Mouse (Mus musculus) bone marrow, adult 2 months (tissue): Measurements from ENCODE around the gene Camk2b. TPM values are rescaled to one million over a fixed set of nuclear protein-coding genes. Genes with fewer than 3 reads are reported as not detected.

Experiments used
- H3K27ac ChIP-seq: fragments of 200-500 bp; 2 replicates; pipeline ENCODE4 v1.5.1; 2012; ENCODE audit warnings: low read depth, mild to moderate bottlenecking, control low read depth, inconsistent platforms, low read length; ENCODE audit not compliant: control insufficient read depth, poor library complexity, insufficient read depth
- H3K4me1 ChIP-seq: fragments of 200-500 bp; 2 replicates; pipeline ENCODE4 v1.6.1; 2011; ENCODE audit warnings: low read length; ENCODE audit not compliant: control insufficient read depth, insufficient read depth
- H3K4me3 ChIP-seq: fragments of 200-500 bp; replicated peaks from 2 replicates; pipeline ENCODE3; 2011; ENCODE audit warnings: mild to moderate bottlenecking, low read depth, low read length, control low read depth; ENCODE audit not compliant: control insufficient read depth
- CTCF ChIP-seq: fragments of 200-500 bp; IDR thresholded peaks from 2 replicates; pipeline ENCODE4 v1.5.1; 2011; ENCODE audit warnings: low read length, control low read depth; ENCODE audit not compliant: control insufficient read depth, insufficient read depth
- POLR2A ChIP-seq: fragments of 200-500 bp; IDR thresholded peaks from 2 replicates; pipeline ENCODE4 v1.6.1; 2011; ENCODE audit warnings: low read depth, mild to moderate bottlenecking, control low read depth, low read length, borderline replicate concordance; ENCODE audit not compliant: control insufficient read depth
- WGBS: fragments of 180-500 bp; shearing (Covaris S2); methylation state at CpG from one replicate; pipeline ENCODE4 v1.1.7; 2018; 5-methylcytosine and 5-hydroxymethylcytosine counted together
- polyA plus RNA-seq: library from polyadenylated mRNA; stranded (reverse); fragments of >200 nt; gene quantifications from 2 replicates; pipeline ENCODE4 v1.2.4, GENCODE M21; 2011; ENCODE audit warnings: low replicate concordance; ENCODE audit not compliant: missing spikeins, insufficient read depth, insufficient read length

The Camk2b gene
- polyA plus RNA-seq, 1 experiment, result 5.1 TPM

DNA sequence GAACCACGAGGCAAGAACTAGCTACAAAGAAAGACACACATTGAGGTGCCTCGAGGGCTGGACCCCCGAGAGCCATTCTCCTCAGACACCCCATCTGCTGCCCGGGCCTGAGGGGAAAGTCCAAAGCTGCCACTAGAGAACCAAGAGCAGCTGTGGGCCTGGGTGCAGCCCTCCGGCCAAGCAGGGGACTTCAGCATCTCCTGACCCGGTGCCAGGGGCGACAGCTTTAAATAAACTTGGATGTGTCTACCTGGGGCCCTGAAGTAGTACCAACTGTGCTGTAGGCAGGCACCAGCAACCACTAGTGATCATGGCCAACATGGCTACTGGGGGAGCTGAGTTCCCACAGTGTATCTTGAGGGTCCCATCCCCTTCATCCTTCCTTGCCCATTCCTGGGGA lies 3.1 kb downstream of the Camk2b start:
- WGBS, result 78% methylated on average over 7 of the region's 7 CpGs
- no peak for TF ChIP-seq CTCF
- Histone ChIP-seq H3K27ac (no peak overlapping the region), H3K4me1 (no peaks in the 10 kb centered on the region), H3K4me3 (no peak overlapping the region)

DNA sequence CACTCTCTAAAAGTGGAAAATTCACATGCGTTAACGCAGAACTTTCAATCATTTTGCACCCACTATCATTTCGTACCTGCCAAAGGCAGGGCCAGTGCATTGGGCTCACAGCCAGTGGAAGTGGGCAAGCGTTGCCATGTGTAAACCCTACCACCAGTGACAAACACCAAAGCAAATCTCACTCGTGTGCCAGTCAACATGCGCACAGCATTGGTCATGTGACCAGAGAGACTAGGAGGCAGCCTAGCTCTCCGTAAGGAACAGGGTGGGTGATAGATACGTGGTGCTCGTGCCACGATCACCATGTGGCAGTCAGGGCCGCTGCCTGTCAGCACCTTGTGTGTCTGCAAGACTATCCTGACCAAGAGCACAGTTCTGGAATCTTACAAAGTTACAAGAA lies 3.8 kb downstream of the Camk2b start:
- TF ChIP-seq POLR2A (no peak), CTCF (no peak)

DNA sequence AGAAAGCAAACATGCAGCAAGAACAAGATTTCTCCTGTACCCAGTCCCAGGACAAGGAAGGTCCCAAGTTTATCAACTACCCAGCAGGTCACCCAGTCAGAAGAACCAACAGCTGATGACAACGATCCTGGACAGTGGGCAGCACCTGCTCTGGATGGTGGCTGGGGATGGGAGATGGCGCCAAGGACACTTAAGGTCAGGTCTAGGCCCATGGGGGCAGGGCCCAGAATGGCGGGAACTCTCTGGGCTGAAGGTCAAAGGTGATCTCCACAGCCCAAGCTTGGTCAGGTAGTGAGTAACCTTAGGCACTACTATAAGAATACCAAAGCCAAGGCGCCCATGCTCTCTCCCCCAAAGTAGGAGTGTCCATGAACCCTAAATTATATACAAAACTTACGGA lies 4.3 kb downstream of the Camk2b start:
- TF ChIP-seq POLR2A (no peak), CTCF (no peak)
- Histone ChIP-seq H3K27ac (no peak overlapping the region), H3K4me3 (no peak overlapping the region), H3K4me1 (no peaks in the 10 kb centered on the region)
- 78% methylated on average over 5 of the region's 5 CpGs for whole genome bisulfite sequencing

More for the DNA sequence above, 3.8 kb downstream of the Camk2b start:
- Histone ChIP-seq H3K4me1 (no peaks in the 10 kb centered on the region), H3K27ac (no peak overlapping the region), H3K4me3 (no peak overlapping the region)
- WGBS, result 81% methylated on average over 11 of the region's 11 CpGs

DNA sequence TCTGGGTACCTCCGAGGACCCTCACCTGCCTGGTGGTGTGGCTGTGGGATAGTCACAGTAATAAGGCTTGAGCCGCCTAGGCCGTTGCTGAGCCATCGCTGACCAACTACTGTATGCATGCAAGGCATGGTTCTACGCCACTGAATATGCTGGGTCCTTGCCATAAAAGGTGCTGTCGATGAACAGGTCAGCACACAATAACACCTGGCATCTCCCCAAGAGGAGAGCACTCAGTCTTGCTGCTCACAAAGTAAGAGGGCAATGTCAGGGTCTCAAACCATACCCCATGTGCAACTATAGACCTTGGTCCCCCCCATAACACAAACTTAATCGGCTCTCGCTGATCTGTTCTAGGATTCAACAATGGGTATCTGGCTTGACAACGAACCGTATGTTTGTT lies 7.0 kb downstream of the Camk2b start:
- no peak overlapping the region for H3K27ac ChIP-seq
- TF ChIP-seq POLR2A, result no peak
- no peak for TF ChIP-seq CTCF
- WGBS, result 84% methylated on average over 10 of the region's 10 CpGs
- no peak overlapping the region for H3K4me3 ChIP-seq
- no peaks in the 10 kb centered on the region for H3K4me1 ChIP-seq

DNA sequence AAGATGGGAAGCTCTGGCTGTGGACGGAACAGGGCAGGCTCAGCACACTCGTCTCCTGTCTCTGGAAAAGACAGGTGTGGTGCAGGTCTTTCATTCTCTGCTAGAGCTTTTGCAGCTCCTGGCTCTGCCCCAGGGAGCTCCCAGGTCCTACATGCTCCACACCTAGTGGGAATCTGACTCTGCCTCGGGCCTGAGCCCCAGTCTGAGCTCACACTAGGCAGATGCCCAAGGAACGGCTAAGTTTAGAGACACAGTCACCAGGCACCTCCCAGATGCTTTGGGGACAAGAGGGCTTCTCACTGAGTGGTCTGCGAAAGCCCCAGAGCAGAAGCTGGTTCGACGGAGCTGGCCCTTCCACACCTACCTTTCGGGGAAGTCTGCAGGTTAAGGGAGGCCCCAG lies 12.8 kb downstream of the Camk2b start:
- TF ChIP-seq CTCF (no peak), POLR2A (no peak)
- Histone ChIP-seq H3K27ac (no peak overlapping the region), H3K4me1 (no peaks in the 10 kb centered on the region), H3K4me3 (no peak overlapping the region)
- 81% methylated on average over 8 of the region's 8 CpGs for WGBS

DNA sequence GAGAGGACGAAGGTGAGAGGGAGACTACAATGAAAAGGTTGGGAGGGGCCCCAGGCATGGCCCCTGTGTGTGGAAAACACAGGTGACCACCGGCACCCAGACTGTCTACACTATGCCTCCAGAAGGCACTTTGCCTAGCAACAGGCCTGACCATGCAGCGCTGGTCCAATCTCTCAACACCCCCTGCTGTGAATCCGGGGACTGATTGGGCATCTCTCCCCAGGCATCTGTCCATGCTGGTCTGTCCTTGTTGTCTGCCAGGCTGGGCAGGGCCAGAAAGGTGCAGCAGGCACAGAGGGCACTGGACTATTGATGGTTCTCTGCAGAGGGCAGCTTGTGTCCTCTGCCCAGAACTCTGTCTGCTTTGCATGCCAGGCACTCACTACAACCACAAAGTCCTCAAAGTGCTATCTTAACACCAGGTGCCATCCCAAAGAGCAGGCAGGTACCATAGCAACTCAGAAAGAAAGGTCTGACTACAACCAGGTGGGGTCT lies 16.0 kb downstream of the Camk2b start:
- WGBS, result 87% methylated on average over 4 of the region's 4 CpGs
- Histone ChIP-seq H3K4me3 (no peak overlapping the region), H3K27ac (no peak overlapping the region; the same call in 1 of the 2 replicates), H3K4me1 (no peaks in the 10 kb centered on the region)
- TF ChIP-seq POLR2A (no peak), CTCF (no peak)

DNA sequence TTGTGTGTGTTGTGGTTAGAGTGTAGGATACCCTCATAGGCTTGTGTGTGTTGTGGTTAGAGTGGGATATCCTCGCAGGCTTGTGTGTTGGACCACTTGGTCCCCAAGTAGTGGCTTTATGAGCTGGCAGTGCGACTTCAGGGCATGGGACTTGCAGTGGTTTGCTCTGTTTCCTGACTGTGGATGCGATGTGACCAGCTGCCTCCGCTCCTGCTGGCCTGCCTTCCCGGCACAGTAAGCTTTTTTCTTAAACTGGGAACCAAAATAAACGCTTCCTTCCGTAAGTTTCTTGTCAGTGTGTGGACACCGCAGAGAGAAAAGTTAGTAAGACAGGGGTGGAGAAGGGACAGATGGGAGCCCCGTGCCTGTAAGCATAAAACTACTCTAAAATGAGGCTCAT lies 18.0 kb downstream of the Camk2b start:
- 28% methylated on average over 9 of the region's 9 CpGs for WGBS
- Histone ChIP-seq H3K4me3 (no peak overlapping the region), H3K4me1 (no peaks in the 10 kb centered on the region), H3K27ac (no peak overlapping the region)
- TF ChIP-seq CTCF (no peak), POLR2A (no peak)

DNA sequence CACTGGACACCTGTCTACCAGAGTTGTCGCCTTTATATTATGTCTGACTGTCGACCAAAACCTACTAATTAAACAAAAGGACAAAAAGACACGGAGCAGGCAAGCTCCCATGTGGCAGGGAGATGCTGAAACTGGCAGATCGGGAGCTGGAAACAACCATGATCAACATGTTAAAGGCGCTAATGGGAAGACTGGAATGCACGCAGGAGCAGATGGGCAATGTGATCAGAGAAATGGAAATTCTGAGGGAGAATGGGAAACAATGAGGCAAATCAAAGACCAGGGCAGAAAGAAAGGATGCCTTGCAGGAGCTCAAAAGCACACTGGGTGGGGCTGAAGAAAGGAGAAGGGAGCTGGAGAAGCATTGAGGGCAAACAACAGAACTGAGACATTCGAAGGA lies 27.2 kb downstream of the Camk2b start:
- TF ChIP-seq POLR2A, result no peak
- no peak for TF ChIP-seq CTCF
- WGBS, result 74% methylated on average over 7 of the region's 7 CpGs
- H3K4me3 ChIP-seq, result no peak overlapping the region

DNA sequence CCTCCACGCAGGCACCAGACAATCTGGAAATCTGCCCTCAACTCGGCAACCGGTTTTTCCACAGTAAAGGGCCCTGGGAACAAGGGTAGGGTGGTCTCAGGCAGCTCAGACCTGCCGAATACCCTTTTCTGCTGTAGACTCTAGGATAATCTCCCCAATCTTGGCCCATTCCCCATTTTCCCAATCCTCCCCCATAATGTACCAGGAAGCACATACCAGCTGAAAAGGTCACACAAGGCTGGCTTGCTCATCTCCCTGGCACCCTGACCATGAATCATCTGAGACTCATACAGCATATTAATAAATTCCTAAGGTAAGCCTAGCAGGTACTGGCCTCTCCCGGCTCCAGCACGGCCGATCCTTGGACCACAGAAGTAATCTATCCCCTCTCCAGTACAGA lies 28.5 kb downstream of the Camk2b start:
- no peak for TF ChIP-seq CTCF
- no peak for TF ChIP-seq POLR2A
- WGBS, result 84% methylated on average over 7 of the region's 7 CpGs
- no peaks in the 10 kb centered on the region for H3K4me1 ChIP-seq
- H3K27ac ChIP-seq, result no peak overlapping the region
- H3K4me3 ChIP-seq, result no peak overlapping the region

More for the DNA sequence above, 27.2 kb downstream of the Camk2b start:
- Histone ChIP-seq H3K27ac (no peak overlapping the region), H3K4me1 (no peaks in the 10 kb centered on the region)

DNA sequence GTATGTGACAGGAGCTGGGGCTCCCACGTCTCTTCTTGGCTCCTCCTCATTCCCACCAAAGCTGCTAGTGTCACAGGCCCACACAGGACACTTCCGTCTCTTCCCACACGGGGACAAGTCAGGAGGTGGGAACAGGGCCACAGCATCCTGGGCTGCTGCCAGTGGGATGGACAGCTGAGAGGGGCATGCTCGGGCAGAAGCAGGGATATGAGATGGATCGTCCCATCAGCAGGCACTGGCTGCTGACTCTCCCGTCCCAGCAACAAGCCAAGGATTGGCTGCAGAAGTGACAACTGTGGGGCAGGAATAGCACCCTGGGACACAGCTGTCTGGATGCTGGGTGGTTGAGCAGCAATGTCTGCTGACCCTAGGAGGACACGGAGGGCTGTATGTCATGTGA lies 29.0 kb downstream of the Camk2b start:
- Histone ChIP-seq H3K27ac (no peak overlapping the region), H3K4me1 (no peaks in the 10 kb centered on the region), H3K4me3 (no peak overlapping the region)
- WGBS, result 78% methylated on average over 7 of the region's 7 CpGs
- no peak for TF ChIP-seq CTCF
- no peak for TF ChIP-seq POLR2A
